ENCODE assay signal across 22 mouse cellular contexts in genomic region chr3:105758098-105758497, GRCm38 (mm10). TPM values are rescaled to one million over a fixed set of nuclear protein-coding genes. Genes with fewer than 3 reads are reported as not detected.
DNase-seq lines count a peak whose midpoint lies in the region; ATAC-seq and TF ChIP-seq lines count a peak whose summit lies in the region.
"Had no signal": no experiment of that assay in that cellular context is flagged by ENCODE, and none has a peak within 500 bp of the region (broad histone marks: within the 10 kb centered on the region; RNA-seq: fewer than 3 reads in every experiment).

No protein-coding gene starts in this region.

- no peak for TF ChIP-seq POLR2A in liver, adult 2 months (IDR thresholded peaks at IDR 0.05; ENCODE audit: extremely low read depth, insufficient read depth, low read length)

- no peaks in the 10 kb centered on the region for H3K36me3 ChIP-seq in lung, postnatal 0 days (ENCODE audit: insufficient read depth, low read length)
- no peaks in the 10 kb centered on the region for H3K36me3 ChIP-seq in liver, adult 2 months (ENCODE audit: control insufficient read depth, insufficient read depth, low read length)
- no peaks in the 10 kb centered on the region for H3K36me3 ChIP-seq in hindbrain, embryonic 14.5 days (replicated peaks; ENCODE audit: control insufficient read depth, insufficient read depth)
- no peaks in the 10 kb centered on the region for H3K36me3 ChIP-seq in hindbrain, embryonic 13.5 days
- H3K36me3 ChIP-seq: embryonic facial prominence, embryonic 12.5 days; forebrain, embryonic 12.5 days; hindbrain, embryonic 15.5 days; limb, embryonic 10.5 days; lung, embryonic 15.5 days; neural tube, embryonic 12.5 days had no signal

- DNase-seq in gastrocnemius, adult 18-20 months (ENCODE audit: low spot score), result peak; percentile 44
- no peak for DNase-seq in gastrocnemius, postnatal 14 days
- DNase-seq in lung, postnatal 0 days (ENCODE audit: low spot score), result peak; percentile 70
- DNase-seq in lung, postnatal 25 days (ENCODE audit: low spot score), result no peak
- DNase-seq in liver, adult 2 months (ENCODE audit: extremely low read depth, low read depth, low spot score), result peak; percentile 93
- DNase-seq in skeletal muscle tissue, adult 2 months (ENCODE audit: low read depth, low spot score), result peak; percentile 25
- DNase-seq in hindbrain, embryonic 14.5 days (ENCODE audit: low spot score), result no peak
- DNase-seq: adrenal gland, adult 8-10 months; cerebellum, adult 11-12 months; heart, postnatal 10 days; right cerebral cortex, postnatal 14 days; thymus, postnatal 14 days had no signal

- ATAC-seq in lung, postnatal 0 days, result peak; percentile 65
- ATAC-seq in hindbrain, embryonic 14.5 days (ENCODE audit: low FRiP score), result no peak
- ATAC-seq in hindbrain, embryonic 13.5 days (ENCODE audit: low FRiP score), result no peak
- ATAC-seq: intestine, postnatal 0 days had no signal

- H3K79me2 ChIP-seq in liver, adult 2 months (ENCODE audit: control insufficient read depth, insufficient read depth, low read length), result peaks cover 25% of the 10 kb centered on the region; the same call in 1 of the 2 replicates

- peak overlapping the region; percentile 72; the same call in 1 of the 2 replicates for H3K27ac ChIP-seq in lung, postnatal 0 days (ENCODE audit: low read length)
- peak overlapping the region; percentile 90; the same call in 1 of the 2 replicates for H3K27ac ChIP-seq in liver, adult 2 months (replicated peaks; ENCODE audit: insufficient read depth, low read depth, low read length)
- no peak overlapping the region for H3K27ac ChIP-seq in hindbrain, embryonic 14.5 days
- no peak overlapping the region for H3K27ac ChIP-seq in hindbrain, embryonic 13.5 days
- H3K27ac ChIP-seq: embryonic facial prominence, embryonic 12.5 days; forebrain, embryonic 12.5 days; hindbrain, embryonic 15.5 days; left cerebral cortex, adult 2 months; limb, embryonic 10.5 days; lung, embryonic 15.5 days; neural tube, embryonic 12.5 days had no signal

- TF ChIP-seq CTCF in lung, postnatal 0 days (IDR thresholded peaks at IDR 0.05), result no peak
- TF ChIP-seq CTCF in liver, adult 2 months (IDR thresholded peaks at IDR 0.05; ENCODE audit: low read depth, low read length), result no peak

- no peak overlapping the region for H3K4me2 ChIP-seq in lung, postnatal 0 days (replicated peaks; ENCODE audit: low read depth, low read length)
- H3K4me2 ChIP-seq in hindbrain, embryonic 14.5 days (replicated peaks), result no peak overlapping the region
- H3K4me2 ChIP-seq in hindbrain, embryonic 13.5 days, result no peak overlapping the region
- H3K4me2 ChIP-seq: embryonic facial prominence, embryonic 12.5 days; forebrain, embryonic 12.5 days; hindbrain, embryonic 15.5 days; lung, embryonic 15.5 days; neural tube, embryonic 12.5 days had no signal

- intact Hi-C loops in gastrocnemius, postnatal 14 days (cut with DNase I; ENCODE audit: low total_unique reads), result no loop called here

- peaks cover 14% of the 10 kb centered on the region; the same call in 1 of the 2 replicates for H3K4me1 ChIP-seq in lung, postnatal 0 days (ENCODE audit: insufficient read depth, low read depth, low read length)
- H3K4me1 ChIP-seq in liver, adult 2 months (ENCODE audit: control insufficient read depth, insufficient read depth, low read length), result peaks cover 31% of the 10 kb centered on the region
- 0 out of 2 replicates have a peak, but pooled peaks cover 6% of the 10 kb centered on the region for H3K4me1 ChIP-seq in hindbrain, embryonic 14.5 days (replicated peaks; ENCODE audit: control insufficient read depth, insufficient read depth, low read length)
- H3K4me1 ChIP-seq in hindbrain, embryonic 13.5 days (replicated peaks), result 0 out of 2 replicates have a peak, but pooled peaks cover 8% of the 10 kb centered on the region
- H3K4me1 ChIP-seq: embryonic facial prominence, embryonic 12.5 days; limb, embryonic 10.5 days; neural tube, embryonic 12.5 days had no signal

- no peaks in the 10 kb centered on the region for H3K27me3 ChIP-seq in lung, postnatal 0 days (replicated peaks; ENCODE audit: insufficient read depth, low read length)
- no peaks in the 10 kb centered on the region for H3K27me3 ChIP-seq in liver, adult 2 months (ENCODE audit: control insufficient read depth, insufficient read depth, low read length)
- no peaks in the 10 kb centered on the region for H3K27me3 ChIP-seq in hindbrain, embryonic 14.5 days (ENCODE audit: control insufficient read depth, insufficient read depth, low read length)
- H3K27me3 ChIP-seq in hindbrain, embryonic 13.5 days, result no peaks in the 10 kb centered on the region
- H3K27me3 ChIP-seq: embryonic facial prominence, embryonic 12.5 days; forebrain, embryonic 12.5 days; hindbrain, embryonic 15.5 days; lung, embryonic 15.5 days; neural tube, embryonic 12.5 days had no signal

- H3K9ac ChIP-seq in lung, postnatal 0 days (replicated peaks; ENCODE audit: low read depth), result no peak overlapping the region
- H3K9ac ChIP-seq in liver, adult 2 months (ENCODE audit: low read depth, low read length), result no peak overlapping the region
- H3K9ac ChIP-seq in hindbrain, embryonic 14.5 days, result no peak overlapping the region
- H3K9ac ChIP-seq in hindbrain, embryonic 13.5 days, result no peak overlapping the region
- H3K9ac ChIP-seq: embryonic facial prominence, embryonic 12.5 days; forebrain, embryonic 12.5 days; hindbrain, embryonic 15.5 days; lung, embryonic 15.5 days; neural tube, embryonic 12.5 days had no signal

- no peaks in the 10 kb centered on the region for H3K9me3 ChIP-seq in lung, postnatal 0 days (ENCODE audit: low read length)
- no peaks in the 10 kb centered on the region for H3K9me3 ChIP-seq in hindbrain, embryonic 14.5 days (ENCODE audit: control insufficient read depth, low read length)
- H3K9me3 ChIP-seq in hindbrain, embryonic 13.5 days, result no peaks in the 10 kb centered on the region
- H3K9me3 ChIP-seq: embryonic facial prominence, embryonic 12.5 days; forebrain, embryonic 12.5 days; hindbrain, embryonic 15.5 days; limb, embryonic 10.5 days; lung, embryonic 15.5 days; neural tube, embryonic 12.5 days had no signal

- no peak for TF ChIP-seq EP300 in lung, postnatal 0 days (IDR thresholded peaks at IDR 0.05)

- no peak overlapping the region for H3K4me3 ChIP-seq in lung, postnatal 0 days (ENCODE audit: low read depth, low read length)
- no peak overlapping the region for H3K4me3 ChIP-seq in liver, adult 2 months (ENCODE audit: insufficient read depth, low read depth, low read length)
- no peak overlapping the region for H3K4me3 ChIP-seq in hindbrain, embryonic 14.5 days (replicated peaks; ENCODE audit: low read length)
- no peak overlapping the region for H3K4me3 ChIP-seq in hindbrain, embryonic 13.5 days
- H3K4me3 ChIP-seq: embryonic facial prominence, embryonic 12.5 days; forebrain, embryonic 12.5 days; hindbrain, embryonic 15.5 days; left cerebral cortex, adult 2 months; limb, embryonic 10.5 days; lung, embryonic 15.5 days; neural tube, embryonic 12.5 days had no signal

RNA-seq across cellular contexts. Expression of gene Rap1a, which starts 43.0 kb away (rescaled TPM):
- total RNA-seq in gastrocnemius, adult 18-20 months (2021), result 10 to 100 TPM; 74.1 to 94.9 TPM
- total RNA-seq in gastrocnemius, postnatal 14 days (2021), result 100 to 1,000 TPM in 1 of 2 experiments, 10 to 100 TPM in 1; 95.3 to 107 TPM
- 166 and 190 TPM in 2 replicates for polyA plus RNA-seq in lung, postnatal 0 days (2015; fragmentation: Nextera tagmentation; extraction: Ambion mirVana)
- 50.9 and 65.2 TPM in 2 replicates for total RNA-seq in liver, adult 2 months (2014; rRNA removed)
- polyA plus RNA-seq in liver, adult 2 months (2012; rRNA removed), result 8.7 and 10.0 TPM in 2 replicates
- 67.8 and 68.5 TPM in 2 replicates for polyA plus RNA-seq in hindbrain, embryonic 14.5 days (2014; fragmentation: Nextera tagmentation; extraction: Ambion mirVana)
- 83.1 and 88.1 TPM in 2 replicates for polyA plus RNA-seq in hindbrain, embryonic 13.5 days (2015; fragmentation: Nextera tagmentation; extraction: Ambion mirVana)

RNA-seq across cellular contexts. Expression of gene Inka2, which starts 53.7 kb away (rescaled TPM):
- 1 to 10 TPM; 2.4 to 2.7 TPM for total RNA-seq in gastrocnemius, adult 18-20 months (2021)
- total RNA-seq in gastrocnemius, postnatal 14 days (2021), result 1 to 10 TPM; 5.7 to 8.8 TPM
- 2.7 and 3.9 TPM in 2 replicates for polyA plus RNA-seq in lung, postnatal 0 days (2015; fragmentation: Nextera tagmentation; extraction: Ambion mirVana)
- total RNA-seq in liver, adult 2 months (2014; rRNA removed), result 0.09 and 0.13 TPM in 2 replicates
- 0.06 and 0.07 TPM in 2 replicates for polyA plus RNA-seq in liver, adult 2 months (2012; rRNA removed)
- 4.6 and 5.5 TPM in 2 replicates for polyA plus RNA-seq in hindbrain, embryonic 14.5 days (2014; fragmentation: Nextera tagmentation; extraction: Ambion mirVana)
- 4.8 and 5.2 TPM in 2 replicates for polyA plus RNA-seq in hindbrain, embryonic 13.5 days (2015; fragmentation: Nextera tagmentation; extraction: Ambion mirVana)
- total RNA-seq: monocyte, adult 5-6 weeks had no signal

Comparison
In these comparisons a context has a peak if more than half of its experiments do, and no peak if none do; other contexts are left out.
1. DNase-seq: peak in gastrocnemius, adult 18-20 months (single experiment), lung, postnatal 0 days (single experiment), liver, adult 2 months (single experiment) and skeletal muscle tissue, adult 2 months (single experiment); none in gastrocnemius, postnatal 14 days (single experiment), lung, postnatal 25 days (single experiment) and hindbrain, embryonic 14.5 days (single experiment).
2. H3K27ac ChIP-seq: peak in lung, postnatal 0 days (single experiment) and liver, adult 2 months (single experiment); none in hindbrain, embryonic 14.5 days (single experiment) and hindbrain, embryonic 13.5 days (single experiment).